Mouse (Mus musculus): Measurements from ENCODE around the gene Mymx. TPM values are rescaled to one million over a fixed set of nuclear protein-coding genes. Genes with fewer than 3 reads are reported as not detected.

The Mymx gene
- not detected in 2 replicates for polyA plus RNA-seq (2015; fragmentation: Nextera tagmentation; extraction: Ambion mirVana)

GRCm38 (mm10) chr17:45601877-45602304 is at the start of gene Mymx:
Mymx (minus strand) TSS chr17:45602102.

GRCm38 (mm10) chr17:45599446-45600242 is 2.3 kb downstream of the Mymx start, which contains the start of gene Slc29a1:
Slc29a1 (minus strand) TSS chr17:45599606.

DNA sequence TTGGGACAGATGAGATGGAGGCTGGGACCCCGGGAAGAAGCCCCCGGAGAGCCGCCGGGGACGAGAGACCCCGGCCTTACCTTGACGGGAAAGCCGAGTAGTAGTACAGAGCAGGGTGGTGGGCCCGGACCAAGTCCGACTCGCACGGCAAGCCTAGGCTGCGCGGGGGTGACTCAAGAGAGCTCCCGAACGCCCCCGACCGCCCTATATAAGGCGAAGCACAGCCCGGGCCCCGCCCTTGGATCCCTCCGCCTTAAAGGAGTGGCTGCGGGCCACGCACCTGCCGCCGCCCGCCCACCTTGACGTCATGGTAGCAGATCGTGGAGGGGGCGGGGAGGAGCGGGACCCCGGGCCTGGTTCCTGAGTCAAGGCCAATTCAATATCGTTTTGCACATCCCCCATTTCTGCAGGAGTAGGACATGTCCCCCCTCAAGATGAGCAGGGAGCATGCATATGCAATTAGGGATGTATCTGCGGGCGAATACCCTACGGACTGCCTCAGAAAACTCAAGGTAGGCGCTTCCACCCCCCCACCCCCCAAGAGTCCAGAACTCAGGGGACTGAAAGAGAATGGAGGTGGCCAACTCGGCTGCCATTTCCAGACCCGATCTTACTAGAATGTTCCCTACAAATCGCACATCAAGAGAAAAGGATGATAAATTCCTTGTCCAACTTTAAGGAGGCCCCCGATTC is 28.7 kb downstream of the Mymx start, which contains the start of gene Hsp90ab1:
Gene Hsp90ab1 (minus strand): TSS at position 185 of the 693 bp plus-strand sequence.

DNA sequence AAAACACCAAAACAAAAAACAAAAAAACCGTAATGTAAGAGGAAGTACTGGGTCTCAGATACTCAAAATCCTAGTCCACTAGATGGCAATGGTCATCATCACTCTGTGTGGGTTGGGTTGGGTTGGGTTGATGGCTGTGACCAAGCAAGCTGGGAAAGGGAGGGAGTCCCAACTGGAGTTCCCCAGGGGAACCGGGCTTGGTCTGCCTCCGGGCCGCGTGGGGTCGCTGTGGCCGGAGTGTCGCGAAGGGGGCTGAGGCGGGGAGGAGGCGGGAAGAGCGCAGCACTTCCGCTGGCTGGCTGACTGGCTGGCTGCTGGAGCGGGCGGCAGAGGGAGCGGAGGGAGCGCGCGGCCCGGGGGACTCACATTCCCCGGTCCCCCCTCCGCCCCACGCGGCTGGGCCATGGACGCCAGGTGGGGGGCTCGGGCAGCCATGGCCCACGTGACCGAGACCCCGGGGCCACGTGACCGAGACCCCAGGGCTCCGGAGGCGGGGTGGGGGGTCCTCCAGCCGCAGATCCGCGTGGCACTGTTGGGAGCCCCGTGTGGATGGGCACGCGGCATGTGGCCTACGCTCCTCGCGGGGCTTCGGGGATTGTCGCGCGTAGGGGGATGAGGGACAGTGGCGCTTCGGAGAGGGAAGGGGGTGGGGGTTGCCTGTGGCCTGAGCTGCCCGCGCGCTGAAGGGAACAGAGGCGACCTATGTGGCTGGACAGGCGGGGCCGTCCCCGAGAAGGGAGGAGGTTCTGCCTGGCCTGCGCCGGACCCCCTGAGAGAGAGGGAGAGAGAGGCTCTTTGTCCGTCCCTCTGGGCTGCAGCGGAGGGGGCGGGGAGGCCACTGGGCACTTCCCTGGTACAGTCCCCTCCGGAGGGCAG is 38.0 kb downstream of the Mymx start, which contains the start of gene Slc35b2:
Gene Slc35b2 (plus strand): TSS at position 220 of the 876 bp plus-strand sequence.

GRCm38 (mm10) chr17:45555452-45556106 is 46.3 kb downstream of the Mymx start, which contains the start of gene Nfkbie:
Nfkbie (plus strand) TSS chr17:45555703.

Other genes starting within 250 kb of the Mymx start
- 50.7 and 51.1 TPM in 2 replicates for gene Cdc5l, start 168.4 kb downstream of the Mymx start, polyA plus RNA-seq (2015; fragmentation: Nextera tagmentation; extraction: Ambion mirVana)
- gene Spats1, start 126.7 kb downstream of the Mymx start, polyA plus RNA-seq (2015; fragmentation: Nextera tagmentation; extraction: Ambion mirVana) = 3.4 and 3.6 TPM in 2 replicates
- gene Aars2, start 95.3 kb downstream of the Mymx start, polyA plus RNA-seq (2015; fragmentation: Nextera tagmentation; extraction: Ambion mirVana) = 13.2 and 15.3 TPM in 2 replicates
- gene Tcte1, start 78.7 kb downstream of the Mymx start, polyA plus RNA-seq (2015; fragmentation: Nextera tagmentation; extraction: Ambion mirVana) = 3.4 and 5.1 TPM in 2 replicates
- gene Tmem151b, start 52.4 kb downstream of the Mymx start, polyA plus RNA-seq (2015; fragmentation: Nextera tagmentation; extraction: Ambion mirVana) = 20.9 and 21.1 TPM in 2 replicates
- gene Nfkbie, start 46.4 kb downstream of the Mymx start, polyA plus RNA-seq (2015; fragmentation: Nextera tagmentation; extraction: Ambion mirVana) = 4.0 and 4.4 TPM in 2 replicates
- 89.0 and 94.0 TPM in 2 replicates for gene Slc35b2, start 38.2 kb downstream of the Mymx start, polyA plus RNA-seq (2015; fragmentation: Nextera tagmentation; extraction: Ambion mirVana)
- gene Hsp90ab1, start 28.8 kb downstream of the Mymx start, polyA plus RNA-seq (2015; fragmentation: Nextera tagmentation; extraction: Ambion mirVana) = 1,341 and 1,373 TPM in 2 replicates
- gene Slc29a1, start 2.5 kb downstream of the Mymx start, polyA plus RNA-seq (2015; fragmentation: Nextera tagmentation; extraction: Ambion mirVana) = 34.0 and 38.0 TPM in 2 replicates
- gene Capn11, start 57.2 kb upstream of the Mymx start, polyA plus RNA-seq (2015; fragmentation: Nextera tagmentation; extraction: Ambion mirVana) = 0.09 and 0.26 TPM in 2 replicates
- gene Mrpl14, start 84.2 kb upstream of the Mymx start, polyA plus RNA-seq (2015; fragmentation: Nextera tagmentation; extraction: Ambion mirVana) = 144 and 145 TPM in 2 replicates
- gene Tmem63b, start 84.8 kb upstream of the Mymx start, polyA plus RNA-seq (2015; fragmentation: Nextera tagmentation; extraction: Ambion mirVana) = 121 and 132 TPM in 2 replicates
- gene 1600014C23Rik, start 131.7 kb upstream of the Mymx start, polyA plus RNA-seq (2015; fragmentation: Nextera tagmentation; extraction: Ambion mirVana) = 0.44 TPM in 1 of 2 replicates, not detected in the other

All from neural tube, postnatal 0 days (tissue).